Mouse (Mus musculus) brain, embryonic 14.5 days (tissue): Measurements from ENCODE around the gene 2610507B11Rik.

Source experiments
- CTCF ChIP-seq: fragments of 200-500 bp; IDR thresholded peaks from 2 replicates; pipeline ENCODE4 v1.5.1; 2012; ENCODE audit warnings: inconsistent platforms, mild to moderate bottlenecking, moderate library complexity, borderline replicate concordance; ENCODE audit not compliant: insufficient read depth, insufficient read length; ENCODE audit errors: extremely low read depth
- POLR2A ChIP-seq: fragments of 200-500 bp; IDR thresholded peaks from 2 replicates; pipeline ENCODE4 v1.6.1; 2012; ENCODE audit warnings: mild to moderate bottlenecking, inconsistent platforms, borderline replicate concordance; ENCODE audit not compliant: poor library complexity, insufficient read depth, insufficient read length, severe bottlenecking; ENCODE audit errors: extremely low read depth

- no peak for TF ChIP-seq POLR2A
- no peak for TF ChIP-seq CTCF
Observed at GRCm38 (mm10) chr11:78278853-78279252, 17.3 kb downstream of the 2610507B11Rik start.
